ENCODE assay signal across 20 mouse cellular contexts in genomic region chr4:127517539-127517938, GRCm38 (mm10).
A peak's percentile ranks its signal among the peaks of the same experiment; 100 is the strongest.
DNase-seq lines count a peak whose midpoint lies in the region; ATAC-seq and TF ChIP-seq lines count a peak whose summit lies in the region.
"Had no signal": no experiment of that assay in that cellular context is flagged by ENCODE, and none has a peak within 500 bp of the region (broad histone marks: within the 10 kb centered on the region; RNA-seq: fewer than 3 reads in every experiment).

No protein-coding gene starts in this region.

- no peak overlapping the region; the same call in 1 of the 2 replicates for H3K27ac ChIP-seq in layer of hippocampus, adult 2 months
- H3K27ac ChIP-seq in hindbrain, postnatal 0 days: no peak overlapping the region
- H3K27ac ChIP-seq: heart, adult 2 months; heart, embryonic 15.5 days; kidney, embryonic 15.5 days; limb, embryonic 15.5 days had no signal

- no peaks in the 10 kb centered on the region for H3K36me3 ChIP-seq in hindbrain, postnatal 0 days (ENCODE audit: insufficient read depth, low read length)
- H3K36me3 ChIP-seq: G1E; heart, embryonic 15.5 days; kidney, embryonic 15.5 days; limb, embryonic 15.5 days had no signal

- H3K4me1 ChIP-seq in hindbrain, postnatal 0 days (ENCODE audit: insufficient read depth, low read length): no peaks in the 10 kb centered on the region
- H3K4me1 ChIP-seq: heart, embryonic 15.5 days; kidney, embryonic 15.5 days; limb, embryonic 15.5 days had no signal

- no peaks in the 10 kb centered on the region for H3K9me3 ChIP-seq in hindbrain, postnatal 0 days (ENCODE audit: low read length)
- H3K9me3 ChIP-seq: heart, embryonic 15.5 days; kidney, embryonic 15.5 days; limb, embryonic 15.5 days had no signal

- peak; percentile 26 to 28 for DNase-seq in frontal cortex, postnatal 14 days (ENCODE audit: low spot score in 2 of 2)
- peak; percentile 65 to 69 for DNase-seq in layer of hippocampus, adult 2 months (ENCODE audit: low spot score in 2 of 2)
- DNase-seq in left cerebral cortex, adult 9 months (ENCODE audit: low spot score in 2 of 2): peak; percentile 26 to 81
- peak; percentile 59 to 65 for DNase-seq in right cerebral cortex, postnatal 36 days (ENCODE audit: low spot score in 2 of 2)
- no peak for DNase-seq in kidney, adult 11 months
- no peak for DNase-seq in hindbrain, postnatal 0 days (ENCODE audit: low spot score)
- no peak for DNase-seq in adrenal gland, adult (ENCODE audit: inconsistent age in 2 of 2, low spot score in 1 of 2)
- DNase-seq: adrenal gland, adult 8-10 months; cerebellum, adult 18-20 months; gastrocnemius, postnatal 14 days; heart, adult 2 months; thymus, adult 18-20 months had no signal

- no peaks in the 10 kb centered on the region for H3K27me3 ChIP-seq in hindbrain, postnatal 0 days (ENCODE audit: insufficient read depth, low read length)
- H3K27me3 ChIP-seq: heart, embryonic 15.5 days; kidney, embryonic 15.5 days; limb, embryonic 15.5 days had no signal

- 88% methylated on average over 7 of the region's 7 CpGs for WGBS in hindbrain, postnatal 0 days

- TF ChIP-seq CTCF in layer of hippocampus, adult 2 months (conservative IDR thresholded peaks at IDR 0.05): no peak
- no peak for TF ChIP-seq CTCF in hindbrain, postnatal 0 days (IDR thresholded peaks at IDR 0.05; ENCODE audit: low read depth)

- no peak overlapping the region for H3K9ac ChIP-seq in hindbrain, postnatal 0 days (replicated peaks; ENCODE audit: low read length)
- H3K9ac ChIP-seq: heart, embryonic 15.5 days; kidney, embryonic 15.5 days; limb, embryonic 15.5 days had no signal

- H3K4me2 ChIP-seq in hindbrain, postnatal 0 days (ENCODE audit: low read depth, low read length): no peak overlapping the region
- H3K4me2 ChIP-seq: heart, embryonic 15.5 days; kidney, embryonic 15.5 days; limb, embryonic 15.5 days had no signal

- ATAC-seq in hindbrain, postnatal 0 days: no peak
- ATAC-seq: CD4-positive, CD25-positive, alpha-beta regulatory T cell, adult 4 months; forebrain, embryonic 14.5 days; inflammation-experienced regulatory T-cells, adult 6 months had no signal

- H3K4me3 ChIP-seq in layer of hippocampus, adult 2 months: no peak overlapping the region
- no peak overlapping the region for H3K4me3 ChIP-seq in hindbrain, postnatal 0 days (ENCODE audit: low read length)
- H3K4me3 ChIP-seq: erythroblast, embryonic 14.5 days; heart, adult 2 months; heart, embryonic 15.5 days; kidney, embryonic 15.5 days; limb, embryonic 15.5 days had no signal

Comparison
In these comparisons a context has a peak if more than half of its experiments do, and no peak if none do; other contexts are left out.
1. DNase-seq: peak in frontal cortex, postnatal 14 days (2 of 2), layer of hippocampus, adult 2 months (2 of 2), left cerebral cortex, adult 9 months (2 of 2) and right cerebral cortex, postnatal 36 days (2 of 2); none in kidney, adult 11 months (single experiment), hindbrain, postnatal 0 days (single experiment) and adrenal gland, adult (0 of 2).